Mouse (Mus musculus): ENCODE measurements at regions not wholly inside any gene's neighbourhood (a gene's known extent, or its start where the extent isn't known, plus 50 kb on each side); places are given as distances from the start of the nearest gene placed in this dataset.

DNA sequence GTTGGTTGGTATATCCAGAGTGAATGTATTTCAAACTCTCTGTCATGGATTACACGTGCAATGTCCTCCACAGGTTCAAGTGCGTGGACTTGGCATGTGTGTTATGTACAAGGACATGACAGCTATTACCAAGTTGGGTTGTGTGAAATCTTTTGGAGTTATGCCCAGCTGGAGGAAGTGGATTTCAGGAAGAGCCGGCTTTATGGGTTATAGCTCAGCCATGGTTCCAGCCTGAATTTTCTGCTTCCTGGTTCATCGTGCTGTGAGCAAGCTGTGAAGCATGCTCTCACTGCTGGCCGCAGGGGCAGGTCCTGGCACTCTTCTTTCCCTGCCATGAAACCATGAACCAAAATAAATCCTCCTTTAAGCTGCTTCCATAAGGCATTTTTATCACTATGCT is 144.6 kb upstream of the Lcorl start:
- intact Hi-C loops (cut with DNase I) = no loop called here
- no peak for DNase-seq (ENCODE audit: low spot score in 2 of 2)

DNA sequence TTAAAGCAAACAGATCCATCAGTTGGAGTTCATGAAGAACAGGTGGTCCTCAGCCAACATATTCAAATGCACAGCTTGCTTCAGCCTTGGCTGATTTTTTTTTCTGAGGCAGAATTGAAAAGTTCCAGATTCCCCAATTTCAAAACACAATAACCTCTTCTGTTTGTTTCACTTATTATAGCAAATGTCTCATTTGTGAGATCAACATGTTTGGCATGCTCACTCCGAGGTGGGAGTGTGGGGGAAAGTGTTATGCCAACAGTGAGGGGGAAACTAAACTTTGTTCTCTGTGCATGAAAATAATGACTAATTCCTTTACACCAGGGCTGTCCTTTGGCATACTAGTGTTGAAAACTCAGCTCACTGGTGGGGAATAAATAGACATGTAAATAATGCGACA is 100.4 kb upstream of the Lcorl start:
- intact Hi-C loops (cut with DNase I) = no loop called here
- DNase-seq (ENCODE audit: low spot score in 2 of 2) = peak; percentile 7 to 8

DNA sequence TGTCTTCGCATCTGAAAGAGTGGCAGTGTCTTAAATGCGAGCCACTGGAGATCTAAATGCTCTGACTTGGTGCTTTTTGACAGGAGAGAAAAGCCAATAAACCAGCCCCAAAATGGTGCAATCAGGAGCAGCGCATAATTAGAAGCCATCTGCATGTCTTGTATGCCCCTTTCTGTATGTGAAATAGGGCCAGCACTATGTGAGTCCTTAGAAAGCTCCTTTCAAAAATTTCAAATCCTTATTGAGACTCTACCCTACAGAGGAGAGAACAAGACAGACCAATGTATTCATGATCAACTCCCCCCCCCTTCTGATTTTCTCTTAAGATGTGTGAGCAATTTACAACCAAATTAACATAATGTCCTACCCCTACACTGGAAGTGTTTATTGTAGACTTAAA is 86.6 kb upstream of the Lcorl start:
- DNase-seq (ENCODE audit: low spot score in 2 of 2) = peak in 1 of 2 experiments; percentile 18
- intact Hi-C loops (cut with DNase I) = no loop called here

DNA sequence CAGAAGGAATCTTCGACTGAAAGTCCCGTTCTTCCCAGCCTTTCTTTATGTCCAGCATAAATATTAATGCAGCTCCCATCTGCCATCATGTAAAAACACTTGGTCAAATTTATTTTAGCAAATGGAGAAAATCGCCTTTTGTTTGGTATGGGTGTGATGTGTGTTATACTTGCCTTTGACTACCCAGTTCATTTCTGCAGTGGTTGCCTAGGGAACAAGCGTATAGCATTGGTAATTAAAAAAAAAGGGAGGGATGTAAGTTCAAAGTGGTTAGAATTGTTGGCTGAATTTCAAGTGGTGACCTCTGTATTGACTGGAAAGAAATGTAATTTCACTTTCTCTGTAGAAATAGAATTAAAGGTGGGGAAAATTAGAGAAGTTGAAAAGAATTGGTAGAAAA is 75.6 kb upstream of the Lcorl start:
- no peak for DNase-seq (ENCODE audit: low spot score in 2 of 2)
- intact Hi-C loops (cut with DNase I) = no loop called here

DNA sequence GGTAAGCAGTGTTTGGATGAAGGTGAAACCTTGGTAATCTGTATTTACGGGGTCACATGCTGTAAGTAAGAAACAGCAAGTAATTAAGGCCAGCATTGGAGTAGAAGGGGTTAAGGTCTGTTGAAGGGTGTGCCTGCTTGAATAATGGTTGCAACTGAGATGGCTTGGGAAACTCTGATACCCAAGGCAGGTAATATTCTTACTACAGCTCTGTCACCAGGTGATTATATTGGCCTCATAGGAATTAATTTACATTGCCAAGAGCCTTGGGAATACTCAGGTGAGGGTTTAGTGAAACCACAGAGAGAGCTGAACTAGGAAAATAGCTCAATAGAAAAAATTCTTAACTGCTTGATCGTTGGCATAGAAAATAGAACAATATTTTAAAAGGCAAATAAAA is 73.8 kb upstream of the Lcorl start:
- no peak for DNase-seq (ENCODE audit: low spot score in 2 of 2)
- intact Hi-C loops (cut with DNase I) = no loop called here

DNA sequence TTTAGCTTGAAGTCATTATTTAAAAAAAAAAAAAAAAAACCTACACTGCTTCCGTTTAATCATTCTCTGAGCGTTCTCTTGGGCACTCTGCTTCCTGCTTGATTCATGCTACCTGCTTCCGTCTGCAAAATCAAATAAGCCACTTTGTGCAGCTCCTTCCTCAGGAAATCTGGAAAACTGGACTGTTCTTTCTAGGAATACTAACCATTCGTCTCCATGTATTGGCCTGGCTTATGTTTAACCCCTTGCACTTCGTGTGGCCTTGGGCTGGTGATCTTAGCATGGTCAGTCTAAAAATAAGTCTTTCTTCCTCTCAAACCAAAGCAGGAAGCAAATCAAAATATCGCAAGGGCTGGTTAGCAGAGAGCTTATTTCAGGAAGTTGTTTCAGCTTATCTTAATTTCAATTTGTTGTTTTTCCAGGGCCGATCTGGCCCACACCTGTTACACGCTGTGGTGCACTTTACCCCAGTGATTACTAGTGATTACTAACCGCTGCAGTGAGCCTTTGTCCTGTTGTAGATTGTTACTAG is 68.5 kb upstream of the Lcorl start:
- intact Hi-C loops (cut with DNase I) = no loop called here
- DNase-seq (ENCODE audit: low spot score in 2 of 2) = no peak

DNA sequence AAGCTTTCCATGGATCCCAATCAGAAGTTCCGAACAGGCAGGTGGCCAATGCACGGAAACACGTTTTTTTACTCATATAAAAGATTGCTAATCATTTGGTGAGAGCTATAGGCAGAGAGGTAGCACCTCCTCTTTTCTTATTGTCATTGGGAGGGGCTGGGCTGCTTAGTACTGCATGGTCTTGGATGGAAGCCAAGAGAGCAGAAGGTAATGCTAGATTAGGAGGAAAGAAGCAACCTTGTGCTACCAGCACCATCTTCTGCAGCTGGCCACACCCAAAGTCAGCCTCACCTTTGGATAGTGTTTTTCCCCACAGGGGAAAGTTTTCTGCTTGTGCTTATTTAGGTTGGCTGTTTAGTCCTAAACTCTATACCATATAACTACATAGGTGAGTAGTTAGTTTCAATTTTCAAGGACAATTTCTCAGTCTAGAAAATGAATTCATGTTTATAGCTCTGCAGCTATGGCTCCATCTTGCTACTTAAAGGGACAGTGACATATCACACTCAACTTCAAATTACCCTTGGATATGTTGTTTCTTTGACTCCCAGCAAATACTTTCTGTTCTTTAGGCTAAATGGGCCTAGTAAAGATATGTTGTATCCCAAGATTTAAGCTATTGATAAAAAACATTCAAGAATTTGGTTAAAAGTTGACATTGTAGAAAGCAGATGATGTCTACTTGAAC is 66.6 kb upstream of the Lcorl start:
- intact Hi-C loops (cut with DNase I) = no loop called here
- DNase-seq (ENCODE audit: low spot score in 2 of 2) = no peak
